22 mouse cellular contexts compared by ENCODE assay signal in genomic region chr3:73389722-73390651, GRCm38 (mm10).
DNase-seq lines count a peak whose midpoint lies in the region; ATAC-seq and TF ChIP-seq lines count a peak whose summit lies in the region.
"Had no signal": no experiment of that assay in that cellular context is flagged by ENCODE, and none has a peak within 500 bp of the region (broad histone marks: within the 10 kb centered on the region; RNA-seq: fewer than 3 reads in every experiment).

No protein-coding gene starts in this region.

- H3K27me3 ChIP-seq in forebrain, embryonic 15.5 days = no peaks in the 10 kb centered on the region
- H3K27me3 ChIP-seq in forebrain, embryonic 10.5 days (ENCODE audit: poor library complexity, severe bottlenecking) = no peaks in the 10 kb centered on the region
- H3K27me3 ChIP-seq in midbrain, embryonic 13.5 days = no peaks in the 10 kb centered on the region
- H3K27me3 ChIP-seq in midbrain, postnatal 0 days (ENCODE audit: insufficient read depth, low read length) = no peaks in the 10 kb centered on the region
- H3K27me3 ChIP-seq in forebrain, postnatal 0 days (ENCODE audit: insufficient read depth, low read length) = no peaks in the 10 kb centered on the region
- H3K27me3 ChIP-seq: heart, embryonic 13.5 days; intestine, embryonic 15.5 days had no signal

- peak; percentile 78 for ATAC-seq in forebrain, embryonic 15.5 days (replicated peaks)
- 0 out of 2 replicates have a peak, but pooled peaks have one; percentile 48 for ATAC-seq in midbrain, embryonic 13.5 days
- no peak for ATAC-seq in midbrain, postnatal 0 days (ENCODE audit: low FRiP score)
- ATAC-seq in forebrain, postnatal 0 days = peak; percentile 79; the same call in 1 of the 2 replicates
- ATAC-seq: activated CD4-positive, CD25-positive, alpha-beta regulatory T cell, adult 4 months; hindbrain, embryonic 16.5 days; intestine, embryonic 15.5 days had no signal

- no peaks in the 10 kb centered on the region for H3K36me3 ChIP-seq in forebrain, embryonic 15.5 days
- no peaks in the 10 kb centered on the region for H3K36me3 ChIP-seq in forebrain, embryonic 10.5 days (replicated peaks)
- no peaks in the 10 kb centered on the region for H3K36me3 ChIP-seq in midbrain, embryonic 13.5 days
- no peaks in the 10 kb centered on the region for H3K36me3 ChIP-seq in midbrain, postnatal 0 days (ENCODE audit: insufficient read depth, low read length)
- H3K36me3 ChIP-seq in forebrain, postnatal 0 days (ENCODE audit: insufficient read depth) = no peaks in the 10 kb centered on the region
- H3K36me3 ChIP-seq: heart, embryonic 10.5 days; heart, embryonic 13.5 days; intestine, embryonic 15.5 days had no signal

- WGBS in forebrain, embryonic 15.5 days = 52% methylated on average over 3 of the region's 3 CpGs
- 81% methylated on average over 3 of the region's 3 CpGs for WGBS in forebrain, embryonic 10.5 days
- WGBS in midbrain, embryonic 13.5 days = 72% methylated on average over 3 of the region's 3 CpGs
- WGBS in midbrain, postnatal 0 days = 64% methylated on average over 3 of the region's 3 CpGs
- 57% methylated on average over 3 of the region's 3 CpGs for WGBS in forebrain, postnatal 0 days

- DNase-seq in forebrain, embryonic 10.5 days (ENCODE audit: extremely low spot score, low spot score) = no peak
- no peak for DNase-seq in midbrain, postnatal 0 days (ENCODE audit: low spot score)
- DNase-seq in retina, postnatal 1 day = peak; percentile 5
- DNase-seq in retina, embryonic 14.5 days (ENCODE audit: low spot score) = no peak
- DNase-seq in forebrain, postnatal 0 days = peak; percentile 17
- DNase-seq in heart, adult 9 months (ENCODE audit: low spot score in 2 of 2) = no peak
- DNase-seq: adrenal gland, adult 8-10 months; adrenal gland, postnatal 25 days; cerebellum, adult 18-20 months; cerebellum, adult 9-10 months; cerebellum, postnatal 14 days; gastrocnemius, postnatal 25 days; heart, adult 18-20 months; heart, postnatal 14 days; kidney, adult 11 months had no signal

- no peak overlapping the region for H3K4me2 ChIP-seq in forebrain, embryonic 15.5 days (replicated peaks)
- no peak overlapping the region for H3K4me2 ChIP-seq in midbrain, embryonic 13.5 days (replicated peaks)
- H3K4me2 ChIP-seq in midbrain, postnatal 0 days (ENCODE audit: low read depth, low read length, poor library complexity, severe bottlenecking) = no peak overlapping the region
- no peak overlapping the region for H3K4me2 ChIP-seq in forebrain, postnatal 0 days (ENCODE audit: low read depth)
- H3K4me2 ChIP-seq: heart, embryonic 13.5 days; intestine, embryonic 15.5 days had no signal

- 0 out of 2 replicates have a peak overlapping the region, but pooled peaks have one; percentile 21 for H3K27ac ChIP-seq in forebrain, embryonic 15.5 days (replicated peaks)
- H3K27ac ChIP-seq in forebrain, embryonic 10.5 days = no peak overlapping the region
- no peak overlapping the region for H3K27ac ChIP-seq in midbrain, embryonic 13.5 days
- H3K27ac ChIP-seq in midbrain, postnatal 0 days (ENCODE audit: low read depth, low read length) = no peak overlapping the region
- no peak overlapping the region for H3K27ac ChIP-seq in forebrain, postnatal 0 days (ENCODE audit: low read depth, low read length)
- H3K27ac ChIP-seq: heart, embryonic 10.5 days; heart, embryonic 13.5 days; intestine, embryonic 15.5 days had no signal

- H3K4me1 ChIP-seq in forebrain, embryonic 15.5 days = no peaks in the 10 kb centered on the region
- H3K4me1 ChIP-seq in forebrain, embryonic 10.5 days = no peaks in the 10 kb centered on the region
- no peaks in the 10 kb centered on the region for H3K4me1 ChIP-seq in midbrain, embryonic 13.5 days (replicated peaks)
- H3K4me1 ChIP-seq in midbrain, postnatal 0 days (ENCODE audit: insufficient read depth, low read length) = no peaks in the 10 kb centered on the region
- no peaks in the 10 kb centered on the region for H3K4me1 ChIP-seq in forebrain, postnatal 0 days (ENCODE audit: insufficient read depth)
- H3K4me1 ChIP-seq: heart, embryonic 10.5 days; intestine, embryonic 15.5 days had no signal

- no peak for TF ChIP-seq CTCF in midbrain, postnatal 0 days (IDR thresholded peaks at IDR 0.05)
- no peak for TF ChIP-seq CTCF in forebrain, postnatal 0 days (IDR thresholded peaks at IDR 0.05; ENCODE audit: low read depth)

- no peaks in the 10 kb centered on the region for H3K9me3 ChIP-seq in forebrain, embryonic 15.5 days
- no peaks in the 10 kb centered on the region for H3K9me3 ChIP-seq in forebrain, embryonic 10.5 days
- H3K9me3 ChIP-seq in midbrain, embryonic 13.5 days = no peaks in the 10 kb centered on the region
- H3K9me3 ChIP-seq in midbrain, postnatal 0 days (ENCODE audit: low read length) = no peaks in the 10 kb centered on the region
- no peaks in the 10 kb centered on the region for H3K9me3 ChIP-seq in forebrain, postnatal 0 days (ENCODE audit: low read length)
- H3K9me3 ChIP-seq: heart, embryonic 10.5 days; heart, embryonic 13.5 days; intestine, embryonic 15.5 days had no signal

- no peak overlapping the region for H3K4me3 ChIP-seq in forebrain, embryonic 15.5 days
- H3K4me3 ChIP-seq in forebrain, embryonic 10.5 days = no peak overlapping the region
- no peak overlapping the region for H3K4me3 ChIP-seq in midbrain, embryonic 13.5 days (replicated peaks)
- no peak overlapping the region for H3K4me3 ChIP-seq in midbrain, postnatal 0 days (ENCODE audit: low read depth, low read length)
- H3K4me3 ChIP-seq in forebrain, postnatal 0 days (ENCODE audit: low read depth, low read length) = no peak overlapping the region
- H3K4me3 ChIP-seq: heart, embryonic 10.5 days; heart, embryonic 13.5 days; intestine, embryonic 15.5 days had no signal

- no peak overlapping the region for H3K9ac ChIP-seq in forebrain, embryonic 15.5 days (replicated peaks)
- H3K9ac ChIP-seq in midbrain, embryonic 13.5 days (replicated peaks) = no peak overlapping the region
- H3K9ac ChIP-seq in midbrain, postnatal 0 days (replicated peaks; ENCODE audit: low read length, poor library complexity, severe bottlenecking) = no peak overlapping the region
- no peak overlapping the region for H3K9ac ChIP-seq in forebrain, postnatal 0 days
- H3K9ac ChIP-seq: heart, embryonic 13.5 days; intestine, embryonic 15.5 days had no signal

Comparison
In these comparisons a context has a peak if more than half of its experiments do, and no peak if none do; other contexts are left out.
1. DNase-seq: peak in retina, postnatal 1 day (single experiment) and forebrain, postnatal 0 days (single experiment); none in forebrain, embryonic 10.5 days (single experiment), midbrain, postnatal 0 days (single experiment), retina, embryonic 14.5 days (single experiment) and heart, adult 9 months (0 of 2).